Mouse (Mus musculus): Measurements from ENCODE around the gene Cct2. TPM values are rescaled to one million over a fixed set of nuclear protein-coding genes. Genes with fewer than 3 reads are reported as not detected.
A peak's percentile ranks its signal among the peaks of the same experiment; 100 is the strongest.
"Not testable (repeated sequence)": the region's sequence is repeated elsewhere in the genome, so short reads cannot be mapped to it uniquely, and the experiment has no call there.

Gene Cct2
- polyA plus RNA-seq, 1 experiment from 2014 or later: 257 TPM

DNA sequence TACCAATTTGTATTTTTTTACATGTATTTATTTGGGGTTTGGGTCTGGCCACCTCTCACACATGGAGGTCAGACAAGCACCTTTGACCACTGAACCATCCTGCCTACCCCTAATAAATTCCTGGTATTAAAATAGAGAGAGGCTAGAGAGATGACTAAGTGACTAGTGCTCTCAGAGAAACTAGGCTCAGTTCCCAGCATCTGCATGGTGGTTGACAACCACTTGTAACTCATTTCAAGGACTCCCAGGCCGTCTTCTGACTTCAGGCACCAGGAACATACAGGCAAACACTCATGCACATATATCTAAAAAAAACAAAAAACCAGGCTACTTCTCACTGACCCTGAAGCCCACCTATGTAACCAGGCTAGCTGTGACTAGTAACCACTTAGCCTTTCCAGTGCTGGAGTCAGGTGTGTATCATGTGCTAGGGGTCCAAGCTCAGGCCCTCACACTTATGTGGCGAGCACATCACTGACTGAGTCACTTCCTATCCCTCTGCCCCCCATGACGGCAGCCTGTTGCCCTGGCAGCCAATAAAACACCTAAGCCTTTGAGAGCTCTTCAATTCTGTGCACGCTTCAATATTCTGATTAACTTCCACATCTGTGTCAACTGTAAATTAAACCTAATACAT, 13.5 kb downstream of the Cct2 start:
- H3K9me3 ChIP-seq: no peaks in the 10 kb centered on the region
- H3K4me1 ChIP-seq: peaks cover 10% of the 10 kb centered on the region
- H3K4me3 ChIP-seq: no peak overlapping the region
- 84% methylated on average over 4 of the region's 4 CpGs for WGBS
- H3K27me3 ChIP-seq: 0 out of 2 replicates have a peak, but pooled peaks cover 4% of the 10 kb centered on the region
- no peak overlapping the region for H3K9ac ChIP-seq
- no peak overlapping the region for H3K27ac ChIP-seq
- peaks cover 59% of the 10 kb centered on the region for H3K36me3 ChIP-seq
- H3K4me2 ChIP-seq (replicated peaks): no peak overlapping the region
- ATAC-seq (ENCODE audit: insufficient number of reproducible peaks, insufficient read depth, low FRiP score, low TSS enrichment): no peak

GRCm38 (mm10) chr10:117049253-117049652, 14.4 kb downstream of the Cct2 start:
- H3K27me3 ChIP-seq: 0 out of 2 replicates have a peak, but pooled peaks cover 4% of the 10 kb centered on the region
- H3K27ac ChIP-seq: no peak overlapping the region
- peaks cover 11% of the 10 kb centered on the region for H3K4me1 ChIP-seq
- whole genome bisulfite sequencing: 80% methylated on average over 4 of the region's 4 CpGs
- H3K9ac ChIP-seq: no peak overlapping the region
- H3K4me3 ChIP-seq: no peak overlapping the region
- H3K9me3 ChIP-seq: no peaks in the 10 kb centered on the region
- H3K4me2 ChIP-seq (replicated peaks): no peak overlapping the region
- no peak for ATAC-seq (ENCODE audit: insufficient number of reproducible peaks, insufficient read depth, low FRiP score, low TSS enrichment)
- peaks cover 51% of the 10 kb centered on the region for H3K36me3 ChIP-seq

GRCm38 (mm10) chr10:117045175-117046056, 18.2 kb downstream of the Cct2 start, which contains the start of gene Lrrc10:
Gene Lrrc10 (plus strand): TSS chr10:117045341.
- no peak for ATAC-seq (ENCODE audit: insufficient number of reproducible peaks, insufficient read depth, low FRiP score, low TSS enrichment)
- WGBS: 46% methylated on average over 40 of the region's 40 CpGs
- Histone ChIP-seq H3K4me3 (no peak within 1 kb of the TSS), H3K9ac (no peak within 1 kb of the TSS), H3K27me3 (0 out of 2 replicates have a peak, but pooled peaks cover 4% of the 10 kb centered on the region), H3K27ac (no peak within 1 kb of the TSS), H3K36me3 (peaks cover 13% of the 10 kb centered on the region), H3K4me2 (replicated peaks) (peak within 1 kb of the TSS; percentile 32), H3K4me1 (peaks cover 11% of the 10 kb centered on the region), H3K9me3 (no peaks in the 10 kb centered on the region)

DNA sequence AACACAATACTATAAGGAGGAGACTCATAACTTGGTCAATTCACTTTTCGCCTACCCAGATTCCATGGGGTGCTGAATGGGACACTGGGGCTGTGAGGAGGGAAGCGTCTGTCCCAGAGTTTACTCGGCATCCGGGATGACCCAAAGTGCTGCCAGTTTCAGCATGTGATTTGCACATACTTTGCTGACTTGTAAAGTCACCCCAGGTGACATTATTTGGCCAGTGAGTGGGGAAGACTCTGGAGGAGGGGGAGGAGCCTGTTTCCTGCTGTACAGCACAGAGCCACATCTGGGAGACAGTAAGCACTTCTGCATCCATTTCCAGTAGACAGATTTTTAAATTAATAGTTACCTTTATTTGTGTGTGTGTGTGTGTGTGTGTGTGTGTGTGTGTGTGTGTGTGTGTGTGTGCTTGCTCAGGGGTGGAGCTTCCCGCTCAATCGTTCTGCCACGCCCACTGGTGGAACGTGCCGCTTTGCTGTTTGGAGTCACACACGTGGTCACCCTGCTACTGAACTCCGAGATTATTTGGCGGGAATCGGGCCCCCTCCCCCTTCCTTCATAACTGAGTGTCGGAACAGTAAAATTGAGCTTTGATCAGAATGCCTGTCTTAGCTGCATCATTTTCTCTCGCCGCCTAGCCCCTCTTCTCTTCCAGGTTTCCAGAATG, 20.0 kb downstream of the Cct2 start:
- H3K9me3 ChIP-seq; H3K9ac ChIP-seq; H3K27me3 ChIP-seq; H3K27ac ChIP-seq; ATAC-seq (ENCODE audit: insufficient number of reproducible peaks, insufficient read depth, low FRiP score, low TSS enrichment); H3K4me3 ChIP-seq; H3K36me3 ChIP-seq: not testable (repeated sequence)
- Histone ChIP-seq H3K4me2 (replicated peaks) (0 out of 2 replicates have a peak overlapping the region, but pooled peaks have one; percentile 15), H3K4me1 (peaks cover 11% of the 10 kb centered on the region)
- 53% methylated on average over 14 of the region's 16 CpGs for WGBS

DNA sequence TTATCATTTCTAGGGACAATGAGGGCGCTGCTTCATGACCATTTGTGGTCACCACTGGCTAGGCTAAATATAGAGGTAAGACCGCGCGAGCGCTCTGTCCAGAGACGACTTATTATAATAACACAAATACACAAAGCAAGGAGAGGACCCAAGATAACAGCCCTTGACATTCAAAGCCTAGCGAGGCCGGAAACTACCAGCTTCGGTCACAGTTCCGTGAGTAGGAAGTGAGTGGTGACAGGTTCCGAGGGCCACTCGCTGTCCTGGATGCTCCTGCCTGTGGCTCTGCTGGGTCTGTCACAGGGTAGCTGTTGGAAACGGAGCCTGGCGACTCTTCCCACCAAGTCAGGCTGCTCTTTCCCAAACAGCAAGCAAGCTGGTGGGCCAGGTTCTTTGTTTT, 21.3 kb downstream of the Cct2 start:
- no peak for ATAC-seq (ENCODE audit: insufficient number of reproducible peaks, insufficient read depth, low FRiP score, low TSS enrichment)
- no peak overlapping the region for H3K4me2 ChIP-seq (replicated peaks)
- H3K27me3 ChIP-seq: 0 out of 2 replicates have a peak, but pooled peaks cover 4% of the 10 kb centered on the region
- H3K9ac ChIP-seq: no peak overlapping the region
- H3K27ac ChIP-seq: no peak overlapping the region
- H3K4me3 ChIP-seq: no peak overlapping the region
- H3K9me3 ChIP-seq: no peaks in the 10 kb centered on the region
- H3K4me1 ChIP-seq: peaks cover 11% of the 10 kb centered on the region
- WGBS: 83% methylated on average over 14 of the region's 14 CpGs
- H3K36me3 ChIP-seq: no peaks in the 10 kb centered on the region

- Histone ChIP-seq H3K27ac (no peak overlapping the region), H3K4me1 (peaks cover 5% of the 10 kb centered on the region), H3K9me3 (no peaks in the 10 kb centered on the region), H3K4me2 (replicated peaks) (no peak overlapping the region), H3K4me3 (no peak overlapping the region), H3K9ac (no peak overlapping the region), H3K27me3 (0 out of 2 replicates have a peak, but pooled peaks cover 3% of the 10 kb centered on the region), H3K36me3 (no peaks in the 10 kb centered on the region)
- no peak for ATAC-seq (ENCODE audit: insufficient number of reproducible peaks, insufficient read depth, low FRiP score, low TSS enrichment)
- WGBS: 72% methylated on average over 6 of the region's 6 CpGs
Measured at GRCm38 (mm10) chr10:117040355-117040754, 23.3 kb downstream of the Cct2 start.

- H3K9ac ChIP-seq: no peak overlapping the region
- H3K4me1 ChIP-seq: peaks cover 5% of the 10 kb centered on the region; the same call in 1 of the 2 replicates
- no peaks in the 10 kb centered on the region for H3K27me3 ChIP-seq
- no peak overlapping the region for H3K4me2 ChIP-seq (replicated peaks)
- ATAC-seq (ENCODE audit: insufficient number of reproducible peaks, insufficient read depth, low FRiP score, low TSS enrichment): no peak
- no peak overlapping the region for H3K27ac ChIP-seq
- no peaks in the 10 kb centered on the region for H3K36me3 ChIP-seq
- H3K9me3 ChIP-seq: no peaks in the 10 kb centered on the region
- no peak overlapping the region for H3K4me3 ChIP-seq
- 25% methylated on average over 8 of the region's 8 CpGs for WGBS
Measured at GRCm38 (mm10) chr10:117033785-117034184, 29.8 kb downstream of the Cct2 start.

GRCm38 (mm10) chr10:117031160-117031559, 32.5 kb downstream of the Cct2 start:
- Histone ChIP-seq H3K27me3 (no peaks in the 10 kb centered on the region), H3K27ac (no peak overlapping the region), H3K36me3 (no peaks in the 10 kb centered on the region), H3K4me2 (replicated peaks) (no peak overlapping the region), H3K9ac (no peak overlapping the region), H3K4me1 (peaks cover 5% of the 10 kb centered on the region; the same call in 1 of the 2 replicates), H3K4me3 (no peak overlapping the region), H3K9me3 (no peaks in the 10 kb centered on the region)
- ATAC-seq (ENCODE audit: insufficient number of reproducible peaks, insufficient read depth, low FRiP score, low TSS enrichment): no peak; the same call in 1 of the 2 replicates
- 87% methylated on average over 3 of the region's 3 CpGs for WGBS

GRCm38 (mm10) chr10:117026176-117026575, 37.4 kb downstream of the Cct2 start:
- Histone ChIP-seq H3K4me1 (peaks cover 10% of the 10 kb centered on the region), H3K27me3 (peaks cover 6% of the 10 kb centered on the region; the same call in 1 of the 2 replicates), H3K36me3 (no peaks in the 10 kb centered on the region), H3K27ac (no peak overlapping the region), H3K4me2 (replicated peaks) (no peak overlapping the region), H3K9ac (no peak overlapping the region), H3K9me3 (no peaks in the 10 kb centered on the region), H3K4me3 (no peak overlapping the region)
- no peak for ATAC-seq (ENCODE audit: insufficient number of reproducible peaks, insufficient read depth, low FRiP score, low TSS enrichment)
- WGBS: 74% methylated on average over 8 of the region's 8 CpGs

GRCm38 (mm10) chr10:117025776-117026175, 37.8 kb downstream of the Cct2 start:
- H3K36me3 ChIP-seq: not testable (repeated sequence)

DNA sequence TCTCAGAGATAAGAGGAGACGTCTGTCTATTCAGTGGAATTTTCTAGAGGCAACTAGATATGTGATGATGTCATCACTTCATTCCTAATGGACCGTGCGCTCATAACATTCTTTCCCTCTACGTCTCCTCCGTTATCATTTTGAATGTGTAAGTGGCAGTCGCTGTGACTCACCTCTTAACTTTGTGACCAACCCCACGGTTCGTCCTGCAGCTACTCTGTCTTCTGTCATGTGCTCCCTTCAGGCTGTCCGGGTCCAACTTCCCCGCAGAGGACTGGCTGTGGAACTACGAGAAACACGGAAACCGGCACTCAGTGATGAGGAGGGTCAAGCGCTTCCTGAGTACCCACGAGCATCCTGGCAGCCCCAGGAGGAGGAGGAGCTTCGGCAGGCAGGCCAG, 39.9 kb downstream of the Cct2 start:
- Histone ChIP-seq H3K36me3 (no peaks in the 10 kb centered on the region), H3K9me3 (no peaks in the 10 kb centered on the region), H3K9ac (no peak overlapping the region), H3K27me3 (peaks cover 6% of the 10 kb centered on the region; the same call in 1 of the 2 replicates), H3K27ac (no peak overlapping the region), H3K4me2 (replicated peaks) (peak overlapping the region; percentile 11), H3K4me1 (peaks cover 17% of the 10 kb centered on the region), H3K4me3 (no peak overlapping the region)
- no peak for ATAC-seq (ENCODE audit: insufficient number of reproducible peaks, insufficient read depth, low FRiP score, low TSS enrichment)
- WGBS: 52% methylated on average over 16 of the region's 16 CpGs

More at GRCm38 (mm10) chr10:117025776-117026175, 37.8 kb downstream of the Cct2 start:
- ATAC-seq (ENCODE audit: insufficient number of reproducible peaks, insufficient read depth, low FRiP score, low TSS enrichment); H3K27ac ChIP-seq; H3K27me3 ChIP-seq; H3K4me3 ChIP-seq; H3K4me2 ChIP-seq (replicated peaks); H3K9me3 ChIP-seq; H3K9ac ChIP-seq: not testable (repeated sequence)
- peaks cover 14% of the 10 kb centered on the region for H3K4me1 ChIP-seq
